Mouse (Mus musculus): ENCODE measurements around the gene Scarf2. TPM values are rescaled to one million over a fixed set of nuclear protein-coding genes. Genes with fewer than 3 reads are reported as not detected.
A peak's percentile ranks its signal among the peaks of the same experiment; 100 is the strongest.

Gene Scarf2
- polyA plus RNA-seq (2012; rRNA removed) (232 and 360 TPM in 2 replicates), polyA plus RNA-seq (2014; fragmentation: Nextera tagmentation; extraction: Ambion mirVana) (51.3 and 64.9 TPM in 2 replicates)

GRCm38 (mm10) chr16:17796971-17797811, at the start of gene Scarf2:
Scarf2 (plus strand) TSS chr16:17797282.
- Histone ChIP-seq H3K27me3 (ENCODE audit: control insufficient read depth, insufficient read depth, low read length) (0 out of 2 replicates have a peak, but pooled peaks cover 5% of the 10 kb centered on the region), H3K4me1 (ENCODE audit: control insufficient read depth, insufficient read depth, low read length) (peaks cover 46% of the 10 kb centered on the region), H3K4me3 (replicated peaks; ENCODE audit: low read length) (peak within 1 kb of the TSS; percentile 95), H3K4me2 (replicated peaks; ENCODE audit: low read depth, low read length, severe bottlenecking) (peak within 1 kb of the TSS; percentile 81), H3K36me3 (ENCODE audit: control insufficient read depth, insufficient read depth, low read length) (peaks cover 22% of the 10 kb centered on the region), H3K27ac (replicated peaks; ENCODE audit: low read depth, low read length) (peak within 1 kb of the TSS; percentile 96), H3K9me3 (ENCODE audit: control insufficient read depth, low read length) (no peaks in the 10 kb centered on the region), H3K9ac (ENCODE audit: low read depth, low read length, severe bottlenecking) (peak within 1 kb of the TSS; percentile 98)
- ATAC-seq (ENCODE audit: low FRiP score, low read depth): peak; percentile 82
- peak; percentile 80 for DNase-seq (ENCODE audit: low spot score)
- under 1% methylated on average over 57 of the region's 81 CpGs for WGBS
- TF ChIP-seq POLR2A (IDR thresholded peaks at IDR 0.05; ENCODE audit: borderline replicate concordance, extremely low read depth, insufficient read depth, insufficient read length): 0 out of 2 replicates have a peak, but pooled peaks have one; percentile 22

GRCm38 (mm10) chr16:17753001-17753400, 44.1 kb upstream of the Scarf2 start:
- ATAC-seq (ENCODE audit: low FRiP score, low read depth): no peak
- 0 out of 2 replicates have a peak overlapping the region, but pooled peaks have one; percentile 52 for H3K27ac ChIP-seq (replicated peaks; ENCODE audit: low read depth, low read length)
- no peaks in the 10 kb centered on the region for H3K4me1 ChIP-seq (ENCODE audit: control insufficient read depth, insufficient read depth, low read length)
- H3K9ac ChIP-seq (ENCODE audit: low read depth, low read length, severe bottlenecking): no peak overlapping the region
- no peaks in the 10 kb centered on the region for H3K36me3 ChIP-seq (ENCODE audit: control insufficient read depth, insufficient read depth, low read length)
- WGBS: 14% methylated on average over 3 of the region's 3 CpGs
- no peaks in the 10 kb centered on the region for H3K9me3 ChIP-seq (ENCODE audit: control insufficient read depth, low read length)
- TF ChIP-seq POLR2A (IDR thresholded peaks at IDR 0.05; ENCODE audit: borderline replicate concordance, extremely low read depth, insufficient read depth, insufficient read length): no peak
- no peak overlapping the region for H3K4me2 ChIP-seq (replicated peaks; ENCODE audit: low read depth, low read length, severe bottlenecking)
- peak; percentile 69 for DNase-seq (ENCODE audit: low spot score)
- no peaks in the 10 kb centered on the region for H3K27me3 ChIP-seq (ENCODE audit: control insufficient read depth, insufficient read depth, low read length)
- H3K4me3 ChIP-seq (replicated peaks; ENCODE audit: low read length): no peak overlapping the region

GRCm38 (mm10) chr16:17753686-17754085, 43.4 kb upstream of the Scarf2 start:
- WGBS: 52% methylated on average over 1 of the region's 1 CpGs
- Histone ChIP-seq H3K27me3 (ENCODE audit: control insufficient read depth, insufficient read depth, low read length) (no peaks in the 10 kb centered on the region), H3K27ac (replicated peaks; ENCODE audit: low read depth, low read length) (0 out of 2 replicates have a peak overlapping the region, but pooled peaks have one; percentile 39), H3K4me1 (ENCODE audit: control insufficient read depth, insufficient read depth, low read length) (no peaks in the 10 kb centered on the region), H3K36me3 (ENCODE audit: control insufficient read depth, insufficient read depth, low read length) (no peaks in the 10 kb centered on the region), H3K9me3 (ENCODE audit: control insufficient read depth, low read length) (no peaks in the 10 kb centered on the region), H3K4me3 (replicated peaks; ENCODE audit: low read length) (no peak overlapping the region), H3K9ac (ENCODE audit: low read depth, low read length, severe bottlenecking) (no peak overlapping the region), H3K4me2 (replicated peaks; ENCODE audit: low read depth, low read length, severe bottlenecking) (no peak overlapping the region)
- ATAC-seq (ENCODE audit: low FRiP score, low read depth) (no peak), DNase-seq (ENCODE audit: low spot score) (no peak)
- no peak for TF ChIP-seq POLR2A (IDR thresholded peaks at IDR 0.05; ENCODE audit: borderline replicate concordance, extremely low read depth, insufficient read depth, insufficient read length)

GRCm38 (mm10) chr16:17757756-17758155, 39.3 kb upstream of the Scarf2 start:
- no peak overlapping the region for H3K4me3 ChIP-seq (replicated peaks; ENCODE audit: low read length)
- ATAC-seq (ENCODE audit: low FRiP score, low read depth) (no peak), DNase-seq (ENCODE audit: low spot score) (no peak)
- H3K4me1 ChIP-seq (ENCODE audit: control insufficient read depth, insufficient read depth, low read length): peaks cover 19% of the 10 kb centered on the region
- no peak overlapping the region for H3K9ac ChIP-seq (ENCODE audit: low read depth, low read length, severe bottlenecking)
- H3K27ac ChIP-seq (replicated peaks; ENCODE audit: low read depth, low read length): no peak overlapping the region
- H3K36me3 ChIP-seq (ENCODE audit: control insufficient read depth, insufficient read depth, low read length): peaks cover 5% of the 10 kb centered on the region; the same call in 1 of the 2 replicates
- H3K9me3 ChIP-seq (ENCODE audit: control insufficient read depth, low read length): no peaks in the 10 kb centered on the region
- no peak for TF ChIP-seq POLR2A (IDR thresholded peaks at IDR 0.05; ENCODE audit: borderline replicate concordance, extremely low read depth, insufficient read depth, insufficient read length)
- WGBS: 92% methylated on average over 1 of the region's 1 CpGs
- H3K4me2 ChIP-seq (replicated peaks; ENCODE audit: low read depth, low read length, severe bottlenecking): no peak overlapping the region
- no peaks in the 10 kb centered on the region for H3K27me3 ChIP-seq (ENCODE audit: control insufficient read depth, insufficient read depth, low read length)

GRCm38 (mm10) chr16:17758902-17759301, 38.2 kb upstream of the Scarf2 start:
- H3K4me1 ChIP-seq (ENCODE audit: control insufficient read depth, insufficient read depth, low read length): peaks cover 19% of the 10 kb centered on the region
- H3K36me3 ChIP-seq (ENCODE audit: control insufficient read depth, insufficient read depth, low read length): peaks cover 8% of the 10 kb centered on the region; the same call in 1 of the 2 replicates
- no peak for TF ChIP-seq POLR2A (IDR thresholded peaks at IDR 0.05; ENCODE audit: borderline replicate concordance, extremely low read depth, insufficient read depth, insufficient read length)
- H3K27me3 ChIP-seq (ENCODE audit: control insufficient read depth, insufficient read depth, low read length): no peaks in the 10 kb centered on the region
- 50% methylated on average over 9 of the region's 9 CpGs for WGBS
- peak overlapping the region; percentile 75 for H3K4me2 ChIP-seq (replicated peaks; ENCODE audit: low read depth, low read length, severe bottlenecking)
- ATAC-seq (ENCODE audit: low FRiP score, low read depth): no peak
- H3K9ac ChIP-seq (ENCODE audit: low read depth, low read length, severe bottlenecking): peak overlapping the region; percentile 91
- no peak overlapping the region for H3K27ac ChIP-seq (replicated peaks; ENCODE audit: low read depth, low read length)
- no peak for DNase-seq (ENCODE audit: low spot score)
- no peaks in the 10 kb centered on the region for H3K9me3 ChIP-seq (ENCODE audit: control insufficient read depth, low read length)
- peak overlapping the region; percentile 78 for H3K4me3 ChIP-seq (replicated peaks; ENCODE audit: low read length)
